Mouse (Mus musculus) thymus, adult 18-20 months (tissue): ENCODE data around the gene Ptpn14.

Experiments used
- DNase-seq, 2 experiments: peaks; one replicate each; pipeline ENCODE4 v3.0.0; 2022; ENCODE audit warnings: mixed read lengths in 2 of 2

The Ptpn14 gene

GRCm38 (mm10) chr1:189718600-189718999 lies 9.5 kb upstream of the Ptpn14 start:
- DNase-seq = no peak

- DNase-seq = no peak
Observed at GRCm38 (mm10) chr1:189726121-189726520, 1.9 kb upstream of the Ptpn14 start.

- peak; percentile 16 to 24 for DNase-seq
Observed at GRCm38 (mm10) chr1:189727346-189727883, 653 bp upstream of the Ptpn14 start.

- no peak for DNase-seq
Observed at GRCm38 (mm10) chr1:189728784-189729115, 682 bp downstream of the Ptpn14 start.

- DNase-seq = no peak
Observed at GRCm38 (mm10) chr1:189729141-189729815, 1.2 kb downstream of the Ptpn14 start.

- DNase-seq = no peak
Observed at GRCm38 (mm10) chr1:189731697-189732096, 3.6 kb downstream of the Ptpn14 start.

GRCm38 (mm10) chr1:189732156-189732555 lies 4.1 kb downstream of the Ptpn14 start:
- no peak for DNase-seq

GRCm38 (mm10) chr1:189740075-189740474 lies 12.0 kb downstream of the Ptpn14 start:
- DNase-seq = no peak

GRCm38 (mm10) chr1:189742041-189742440 lies 14.0 kb downstream of the Ptpn14 start:
- no peak for DNase-seq

- no peak for DNase-seq
Observed at GRCm38 (mm10) chr1:189743136-189743535, 15.1 kb downstream of the Ptpn14 start.

GRCm38 (mm10) chr1:189744914-189745710 lies 17.0 kb downstream of the Ptpn14 start:
- no peak for DNase-seq

- peak in 1 of 2 experiments; percentile 28 for DNase-seq
Observed at GRCm38 (mm10) chr1:189746520-189746919, 18.5 kb downstream of the Ptpn14 start.

GRCm38 (mm10) chr1:189749789-189750188 lies 21.7 kb downstream of the Ptpn14 start:
- DNase-seq = no peak

- no peak for DNase-seq
Observed at GRCm38 (mm10) chr1:189750233-189750632, 22.2 kb downstream of the Ptpn14 start.

GRCm38 (mm10) chr1:189752245-189752644 lies 24.2 kb downstream of the Ptpn14 start:
- DNase-seq = no peak

GRCm38 (mm10) chr1:189755072-189755471 lies 27.0 kb downstream of the Ptpn14 start:
- DNase-seq = no peak

GRCm38 (mm10) chr1:189756306-189757053 lies 28.4 kb downstream of the Ptpn14 start:
- DNase-seq = no peak

GRCm38 (mm10) chr1:189757054-189757408 lies 29.0 kb downstream of the Ptpn14 start:
- no peak for DNase-seq

GRCm38 (mm10) chr1:189761581-189762021 lies 33.5 kb downstream of the Ptpn14 start:
- DNase-seq = no peak

- no peak for DNase-seq
Observed at GRCm38 (mm10) chr1:189764258-189764657, 36.2 kb downstream of the Ptpn14 start.

GRCm38 (mm10) chr1:189767164-189767563 lies 39.1 kb downstream of the Ptpn14 start:
- no peak for DNase-seq

GRCm38 (mm10) chr1:189767910-189768309 lies 39.8 kb downstream of the Ptpn14 start:
- DNase-seq = no peak

GRCm38 (mm10) chr1:189770516-189770915 lies 42.4 kb downstream of the Ptpn14 start:
- no peak for DNase-seq
